Mouse (Mus musculus) stomach, postnatal 0 days (tissue): ENCODE results near the gene Rgs12. TPM values are rescaled to one million over a fixed set of nuclear protein-coding genes. Genes with fewer than 3 reads are reported as not detected.

Experiments used
- ATAC-seq: fragments of 200-750 bp; cut with Nextera tagmentation; 2 replicates; pipeline ENCODE4 v1.8.0; 2017; ENCODE audit not compliant: low FRiP score, low TSS enrichment
- DNase-seq: peaks from one replicate; pipeline ENCODE4 v3.0.0-alpha.2; 2016; ENCODE audit warnings: low spot score
- H3K27ac ChIP-seq: fragments of 300-500 bp; sonication (generic); replicated peaks from 2 replicates; pipeline ENCODE4 v1.5.1; 2014; ENCODE audit warnings: mild to moderate bottlenecking, control low read depth
- H3K27me3 ChIP-seq: fragments of 300-500 bp; sonication (generic); 2 replicates; pipeline ENCODE4 v1.6.1; 2014; ENCODE audit warnings: low read length; ENCODE audit not compliant: control insufficient read depth, insufficient read depth
- H3K36me3 ChIP-seq: fragments of 300-500 bp; sonication (generic); 2 replicates; pipeline ENCODE4 v1.6.1; 2014; ENCODE audit warnings: low read length, mixed read lengths; ENCODE audit not compliant: control insufficient read depth, insufficient read depth
- H3K4me1 ChIP-seq: fragments of 300-500 bp; sonication (generic); replicated peaks from 2 replicates; pipeline ENCODE4 v1.6.1; 2014; ENCODE audit warnings: antibody characterized with exemption; ENCODE audit not compliant: control insufficient read depth, insufficient read depth
- H3K4me2 ChIP-seq: fragments of 300-500 bp; sonication (generic); replicated peaks from 2 replicates; pipeline ENCODE4 v1.6.1; 2014; ENCODE audit warnings: low read depth, mild to moderate bottlenecking, control low read depth, moderate library complexity
- H3K4me3 ChIP-seq: fragments of 300-500 bp; sonication (generic); 2 replicates; pipeline ENCODE4 v1.5.1; 2014; ENCODE audit warnings: low read depth, low read length, control low read depth
- H3K9ac ChIP-seq: fragments of 300-500 bp; sonication (generic); 2 replicates; pipeline ENCODE4 v1.6.1; 2014; ENCODE audit warnings: mild to moderate bottlenecking, low read length, control low read depth, mixed read lengths
- H3K9me3 ChIP-seq: fragments of 300-500 bp; sonication (generic); 2 replicates; pipeline ENCODE4 v1.6.1; 2016; ENCODE audit warnings: low read length; ENCODE audit not compliant: control insufficient read depth
- CTCF ChIP-seq: IDR thresholded peaks from 2 replicates; pipeline ENCODE4 v1.5.1; 2016; ENCODE audit warnings: antibody characterized with exemption, low read depth, mild to moderate bottlenecking, moderate library complexity
- EP300 ChIP-seq: optimal IDR thresholded peaks from 2 replicates; pipeline ENCODE3; 2016; ENCODE audit warnings: antibody characterized with exemption
- WGBS: fragments of 180-500 bp; shearing (Covaris S2); extraction: QIAGEN DNeasy Blood & Tissue Kit; methylation state at CpG from one replicate; pipeline ENCODE4 v1.1.7; 2014; 5-methylcytosine and 5-hydroxymethylcytosine counted together
- polyA plus RNA-seq: library from polyadenylated mRNA; unstranded; fragments of >200 nt; fragmentation: Nextera tagmentation; extraction: Ambion mirVana; gene quantifications from 2 replicates; pipeline ENCODE4 v1.2.1, GENCODE M21; 2015

Gene Rgs12
- polyA plus RNA-seq, 1 experiment from 2014 or later, result 12.7 TPM

DNA sequence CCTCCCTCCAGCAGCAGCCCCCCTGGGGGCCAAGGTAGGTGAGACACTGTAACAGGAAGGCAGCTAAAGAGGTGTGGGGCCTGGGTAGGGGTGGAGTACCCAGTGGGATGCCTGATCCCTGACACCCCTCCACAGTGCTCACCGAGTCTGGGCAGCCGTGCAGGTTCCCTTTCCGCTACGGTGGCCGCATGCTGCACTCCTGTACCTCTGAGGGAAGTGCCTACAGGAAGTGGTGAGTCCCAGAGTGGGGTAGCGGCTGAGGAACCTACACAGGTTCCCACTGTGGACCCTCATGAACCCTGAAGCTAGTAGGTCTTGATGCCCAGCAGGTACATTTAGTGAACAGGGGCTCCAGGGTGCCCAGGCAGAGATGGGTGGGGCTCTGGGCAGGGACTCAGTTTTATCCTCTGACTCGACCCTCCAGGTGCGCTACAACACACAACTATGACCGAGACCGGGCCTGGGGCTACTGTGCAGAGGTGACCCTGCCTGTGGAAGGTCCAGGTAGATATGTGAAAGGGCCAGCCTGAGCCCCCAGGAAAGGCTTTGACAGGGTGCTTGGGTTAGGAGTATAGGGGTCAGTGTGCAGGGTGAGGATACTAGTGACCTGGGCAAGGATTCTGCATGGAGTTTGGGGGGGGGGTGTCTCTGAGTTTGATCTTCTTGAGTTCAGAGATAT is 93.3 kb downstream of the Rgs12 start:
- WGBS, result 55% methylated on average over 10 of the region's 10 CpGs
- Histone ChIP-seq H3K9ac (no peak overlapping the region), H3K9me3 (no peaks in the 10 kb centered on the region), H3K4me3 (no peak overlapping the region), H3K27me3 (no peaks in the 10 kb centered on the region), H3K27ac (no peak overlapping the region), H3K36me3 (no peaks in the 10 kb centered on the region), H3K4me1 (no peaks in the 10 kb centered on the region), H3K4me2 (no peak overlapping the region)
- TF ChIP-seq CTCF, result no peak
- no peak for TF ChIP-seq EP300
- no peak for DNase-seq
- ATAC-seq, result peak; percentile 11; the same call in 1 of the 2 replicates

GRCm38 (mm10) chr5:35043110-35043451 is 93.8 kb downstream of the Rgs12 start:
- TF ChIP-seq EP300, result no peak
- TF ChIP-seq CTCF, result peak; percentile 96
- ATAC-seq, result peak; percentile 68
- no peak overlapping the region for H3K27ac ChIP-seq
- 6% methylated on average over 1 of the region's 1 CpGs for WGBS
- no peaks in the 10 kb centered on the region for H3K4me1 ChIP-seq
- no peak overlapping the region for H3K4me3 ChIP-seq
- no peaks in the 10 kb centered on the region for H3K27me3 ChIP-seq
- H3K4me2 ChIP-seq, result no peak overlapping the region
- no peaks in the 10 kb centered on the region for H3K36me3 ChIP-seq
- no peaks in the 10 kb centered on the region for H3K9me3 ChIP-seq
- peak; percentile 72 for DNase-seq
- no peak overlapping the region for H3K9ac ChIP-seq

- no peak overlapping the region for H3K4me2 ChIP-seq
- no peaks in the 10 kb centered on the region for H3K4me1 ChIP-seq
- no peaks in the 10 kb centered on the region for H3K27me3 ChIP-seq
- no peak overlapping the region for H3K27ac ChIP-seq
- H3K36me3 ChIP-seq, result no peaks in the 10 kb centered on the region
- no peak overlapping the region for H3K9ac ChIP-seq
- TF ChIP-seq CTCF (peak; percentile 61), EP300 (no peak)
- no peaks in the 10 kb centered on the region for H3K9me3 ChIP-seq
- H3K4me3 ChIP-seq, result no peak overlapping the region
- WGBS, result 74% methylated on average over 5 of the region's 5 CpGs
- no peak for ATAC-seq
- no peak for DNase-seq
These were observed 101.3 kb downstream of the Rgs12 start for GRCm38 (mm10) chr5:35050541-35050940.

- WGBS, result 84% methylated on average over 3 of the region's 3 CpGs
- Histone ChIP-seq H3K4me2 (no peak overlapping the region), H3K27ac (no peak overlapping the region), H3K27me3 (no peaks in the 10 kb centered on the region), H3K9me3 (no peaks in the 10 kb centered on the region), H3K4me3 (no peak overlapping the region), H3K36me3 (no peaks in the 10 kb centered on the region), H3K9ac (no peak overlapping the region), H3K4me1 (no peaks in the 10 kb centered on the region)
- no peak for TF ChIP-seq EP300
- no peak for TF ChIP-seq CTCF
- ATAC-seq (no peak), DNase-seq (no peak)
These were observed 105.4 kb downstream of the Rgs12 start for GRCm38 (mm10) chr5:35054628-35055027.

DNA sequence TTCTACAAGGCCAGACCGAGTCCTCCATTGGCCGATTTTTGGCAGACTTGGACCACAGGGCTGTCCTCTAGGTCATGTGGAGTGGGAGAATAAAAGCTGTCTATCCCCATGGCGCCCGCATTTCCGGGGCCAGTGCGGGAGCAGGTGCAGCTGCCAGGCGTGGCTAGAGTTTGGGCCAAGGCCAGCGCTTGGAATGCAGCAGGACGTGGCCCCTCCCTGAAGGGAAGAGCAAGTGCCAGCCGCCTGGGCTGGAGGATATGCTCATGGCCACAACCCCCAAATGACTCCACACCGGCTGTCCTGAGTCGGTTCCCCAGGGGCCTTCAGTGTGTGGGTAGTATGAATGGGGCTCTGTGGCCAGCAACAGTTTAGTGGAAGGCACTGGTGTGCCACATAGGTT is 105.8 kb downstream of the Rgs12 start:
- no peak overlapping the region for H3K4me3 ChIP-seq
- no peak overlapping the region for H3K4me2 ChIP-seq
- H3K27ac ChIP-seq, result no peak overlapping the region
- DNase-seq, result peak; percentile 77
- no peaks in the 10 kb centered on the region for H3K4me1 ChIP-seq
- no peaks in the 10 kb centered on the region for H3K9me3 ChIP-seq
- ATAC-seq, result peak; percentile 59
- H3K9ac ChIP-seq, result no peak overlapping the region
- H3K27me3 ChIP-seq, result no peaks in the 10 kb centered on the region
- WGBS, result 50% methylated on average over 12 of the region's 12 CpGs
- TF ChIP-seq CTCF (no peak), EP300 (no peak)
- H3K36me3 ChIP-seq, result no peaks in the 10 kb centered on the region

DNA sequence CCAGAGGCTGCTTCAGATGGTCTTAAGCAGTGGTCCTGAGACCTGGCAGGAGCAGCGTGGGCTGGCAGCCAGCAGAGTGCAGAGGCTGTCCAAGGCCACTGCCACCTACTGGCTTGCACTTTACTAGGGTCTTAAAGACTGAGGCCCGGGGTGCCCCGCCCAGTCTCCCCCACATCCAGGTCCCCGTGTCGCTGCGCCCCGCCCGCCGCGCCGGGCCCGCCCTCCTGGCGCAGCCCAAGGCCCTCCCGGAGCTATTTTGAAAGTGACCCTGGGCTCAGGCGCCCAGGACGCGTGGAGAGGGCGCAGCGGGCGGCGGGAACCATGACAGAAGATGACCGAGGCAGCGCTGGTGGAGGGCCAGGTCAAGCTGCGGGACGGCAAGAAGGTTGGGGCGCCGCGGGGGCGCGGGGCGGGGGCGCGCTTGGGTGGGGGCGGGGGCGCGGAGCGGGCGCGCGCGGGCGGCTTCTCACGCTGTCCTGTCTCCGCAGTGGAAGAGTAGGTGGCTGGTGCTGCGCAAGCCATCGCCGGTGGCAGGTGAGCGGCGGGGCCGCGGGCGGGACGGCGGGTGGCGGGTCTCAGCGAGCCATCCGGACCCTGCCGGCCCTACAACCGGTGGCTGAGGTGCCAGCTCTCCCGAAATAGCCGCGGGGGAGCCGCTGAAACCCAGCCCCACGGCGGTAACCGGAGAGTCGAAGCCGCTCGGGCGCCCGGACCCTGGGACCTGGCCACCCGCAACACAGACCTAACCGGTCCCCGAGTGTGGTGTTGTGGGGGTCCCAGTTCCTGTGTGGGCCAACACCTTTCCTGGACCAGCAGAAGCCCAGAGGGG is 107.6 kb downstream of the Rgs12 start, which contains the start of gene Dok7:
TSS of gene Dok7 (plus strand) at position 163 of the 829 bp plus-strand sequence.
- Histone ChIP-seq H3K4me3 (peak within 1 kb of the TSS; percentile 59), H3K4me1 (no peaks in the 10 kb centered on the region), H3K4me2 (peak within 1 kb of the TSS; percentile 98), H3K36me3 (no peaks in the 10 kb centered on the region), H3K27ac (no peak within 1 kb of the TSS), H3K9ac (peak within 1 kb of the TSS; percentile 61), H3K9me3 (no peaks in the 10 kb centered on the region), H3K27me3 (no peaks in the 10 kb centered on the region)
- peak; percentile 50 for DNase-seq
- under 1% methylated on average over 56 of the region's 74 CpGs for WGBS
- TF ChIP-seq CTCF, result peak; percentile 44; the same call in 1 of the 2 replicates
- no peak for TF ChIP-seq EP300
- ATAC-seq, result peak; percentile 27; the same call in 1 of the 2 replicates
